Mouse (Mus musculus): ENCODE results near the gene Ren1.

- TF ChIP-seq CTCF (IDR thresholded peaks at IDR 0.05; ENCODE audit: insufficient read depth, low read depth, low read length) (no peak), POLR2A (IDR thresholded peaks at IDR 0.05; ENCODE audit: insufficient read depth, low read depth, low read length) (no peak)
Measured at GRCm38 (mm10) chr1:133317149-133317548, 33.2 kb upstream of the Ren1 start.
